Comparison of ENCODE assay signal across 16 mouse cellular contexts in genomic region chr5:42270286-42271076, GRCm38 (mm10).
DNase-seq lines count a peak whose midpoint lies in the region; ATAC-seq lines count a peak whose summit lies in the region.
"Had no signal": no experiment of that assay in that cellular context is flagged by ENCODE, and none has a peak within 500 bp of the region (broad histone marks: within the 10 kb centered on the region; RNA-seq: fewer than 3 reads in every experiment).

No protein-coding gene starts in this region.

- WGBS in forebrain, embryonic 14.5 days = 27% methylated on average over 3 of the region's 3 CpGs
- whole genome bisulfite sequencing in forebrain, embryonic 11.5 days = 63% methylated on average over 3 of the region's 3 CpGs
- WGBS in midbrain, embryonic 13.5 days = 48% methylated on average over 3 of the region's 3 CpGs

- H3K27me3 ChIP-seq in forebrain, embryonic 14.5 days (replicated peaks; ENCODE audit: control insufficient read depth, insufficient read depth, low read length) = no peaks in the 10 kb centered on the region
- H3K27me3 ChIP-seq in forebrain, embryonic 11.5 days (ENCODE audit: control insufficient read depth, insufficient read depth, low read length) = no peaks in the 10 kb centered on the region
- no peaks in the 10 kb centered on the region for H3K27me3 ChIP-seq in midbrain, embryonic 13.5 days
- H3K27me3 ChIP-seq: embryonic facial prominence, embryonic 15.5 days; liver, embryonic 13.5 days had no signal

- ATAC-seq in forebrain, embryonic 14.5 days = peak; percentile 52; the same call in 1 of the 2 replicates
- no peak; the same call in 1 of the 2 replicates for ATAC-seq in forebrain, embryonic 11.5 days (replicated peaks; ENCODE audit: low FRiP score)
- peak; percentile 79 for ATAC-seq in midbrain, embryonic 13.5 days

- no peaks in the 10 kb centered on the region for H3K9me3 ChIP-seq in forebrain, embryonic 14.5 days (replicated peaks; ENCODE audit: control insufficient read depth, low read length)
- no peaks in the 10 kb centered on the region for H3K9me3 ChIP-seq in forebrain, embryonic 11.5 days (ENCODE audit: control insufficient read depth, low read length)
- H3K9me3 ChIP-seq in midbrain, embryonic 13.5 days = no peaks in the 10 kb centered on the region
- H3K9me3 ChIP-seq: embryonic facial prominence, embryonic 15.5 days; liver, embryonic 13.5 days had no signal

- H3K4me1 ChIP-seq in forebrain, embryonic 14.5 days (ENCODE audit: control insufficient read depth, insufficient read depth, low read length) = no peaks in the 10 kb centered on the region
- no peaks in the 10 kb centered on the region for H3K4me1 ChIP-seq in forebrain, embryonic 11.5 days (replicated peaks; ENCODE audit: control insufficient read depth, insufficient read depth, low read length)
- 0 out of 2 replicates have a peak, but pooled peaks cover 3% of the 10 kb centered on the region for H3K4me1 ChIP-seq in midbrain, embryonic 13.5 days (replicated peaks)
- H3K4me1 ChIP-seq: embryonic facial prominence, embryonic 15.5 days; liver, embryonic 13.5 days had no signal

- no peak overlapping the region for H3K4me2 ChIP-seq in forebrain, embryonic 14.5 days (ENCODE audit: low read length)
- H3K4me2 ChIP-seq in forebrain, embryonic 11.5 days (ENCODE audit: low read depth, low read length, severe bottlenecking) = no peak overlapping the region
- no peak overlapping the region for H3K4me2 ChIP-seq in midbrain, embryonic 13.5 days (replicated peaks)
- H3K4me2 ChIP-seq: embryonic facial prominence, embryonic 15.5 days; heart, embryonic 11.5 days; liver, embryonic 13.5 days had no signal

- H3K27ac ChIP-seq in forebrain, embryonic 14.5 days (ENCODE audit: low read depth, low read length) = no peak overlapping the region
- no peak overlapping the region for H3K27ac ChIP-seq in forebrain, embryonic 11.5 days (ENCODE audit: low read depth, low read length)
- no peak overlapping the region for H3K27ac ChIP-seq in midbrain, embryonic 13.5 days
- H3K27ac ChIP-seq: embryonic facial prominence, embryonic 15.5 days; liver, embryonic 13.5 days had no signal

- H3K4me3 ChIP-seq in forebrain, embryonic 14.5 days (ENCODE audit: low read depth, low read length) = no peak overlapping the region
- H3K4me3 ChIP-seq in forebrain, embryonic 11.5 days (ENCODE audit: low read depth, low read length) = no peak overlapping the region
- no peak overlapping the region for H3K4me3 ChIP-seq in midbrain, embryonic 13.5 days (replicated peaks)
- H3K4me3 ChIP-seq: embryonic facial prominence, embryonic 15.5 days; liver, embryonic 13.5 days had no signal

- H3K9ac ChIP-seq in forebrain, embryonic 14.5 days (ENCODE audit: low read length) = no peak overlapping the region
- H3K9ac ChIP-seq in forebrain, embryonic 11.5 days (ENCODE audit: low read length) = no peak overlapping the region
- H3K9ac ChIP-seq in midbrain, embryonic 13.5 days (replicated peaks) = no peak overlapping the region
- H3K9ac ChIP-seq: embryonic facial prominence, embryonic 15.5 days; liver, embryonic 13.5 days had no signal

- DNase-seq in forebrain, embryonic 14.5 days (ENCODE audit: low spot score) = peak; percentile 38
- DNase-seq in forebrain, embryonic 11.5 days (ENCODE audit: low spot score) = no peak
- peak; percentile 49 for DNase-seq in right cerebral cortex, adult 18-20 months
- DNase-seq in right cerebral cortex, postnatal 14 days = no peak
- DNase-seq in telencephalon, adult 2 months (ENCODE audit: low read depth, low spot score) = peak; percentile 87
- no peak for DNase-seq in spleen, adult 12 weeks (ENCODE audit: low spot score)
- no peak for DNase-seq in yolk sac, embryonic 10.5 days (ENCODE audit: low spot score)
- DNase-seq: adrenal gland, adult 2 months; cerebellum, postnatal 25 days; gastrocnemius, postnatal 14 days; layer of hippocampus, postnatal 36 days; liver, embryonic 13.5 days; lung, postnatal 14 days had no signal

- H3K36me3 ChIP-seq in forebrain, embryonic 14.5 days (ENCODE audit: control insufficient read depth, insufficient read depth, low read length) = no peaks in the 10 kb centered on the region
- H3K36me3 ChIP-seq in forebrain, embryonic 11.5 days (ENCODE audit: control insufficient read depth, insufficient read depth, low read length) = no peaks in the 10 kb centered on the region
- no peaks in the 10 kb centered on the region for H3K36me3 ChIP-seq in midbrain, embryonic 13.5 days
- H3K36me3 ChIP-seq: embryonic facial prominence, embryonic 15.5 days; liver, embryonic 13.5 days had no signal

Comparison
In these comparisons a context has a peak if more than half of its experiments do, and no peak if none do; other contexts are left out.
1. DNase-seq: peak in forebrain, embryonic 14.5 days (single experiment), right cerebral cortex, adult 18-20 months (single experiment) and telencephalon, adult 2 months (single experiment); none in forebrain, embryonic 11.5 days (single experiment), right cerebral cortex, postnatal 14 days (single experiment), spleen, adult 12 weeks (single experiment) and yolk sac, embryonic 10.5 days (single experiment).